Mouse (Mus musculus) c-Kit-positive CD71-positive TER-119-positive erythroid progenitor cells, embryonic 14.5 days (primary cell): Measurements from ENCODE around the gene Methig1.
"Not testable (repeated sequence)": the region's sequence is repeated elsewhere in the genome, so short reads cannot be mapped to it uniquely, and the experiment has no call there.

Source experiments
- DNase-seq: peaks from one replicate; pipeline ENCODE4 v3.0.0-alpha.2; 2013; ENCODE audit warnings: low spot score

Methig1 gene

GRCm38 (mm10) chr15:100352711-100353250, at the start of gene Methig1, which contains the start of gene Mettl7a2:
TSS of gene Methig1 (plus strand) at chr15:100353149.
TSS of gene Mettl7a2 (plus strand) at chr15:100353200.
- DNase-seq = no peak

DNA sequence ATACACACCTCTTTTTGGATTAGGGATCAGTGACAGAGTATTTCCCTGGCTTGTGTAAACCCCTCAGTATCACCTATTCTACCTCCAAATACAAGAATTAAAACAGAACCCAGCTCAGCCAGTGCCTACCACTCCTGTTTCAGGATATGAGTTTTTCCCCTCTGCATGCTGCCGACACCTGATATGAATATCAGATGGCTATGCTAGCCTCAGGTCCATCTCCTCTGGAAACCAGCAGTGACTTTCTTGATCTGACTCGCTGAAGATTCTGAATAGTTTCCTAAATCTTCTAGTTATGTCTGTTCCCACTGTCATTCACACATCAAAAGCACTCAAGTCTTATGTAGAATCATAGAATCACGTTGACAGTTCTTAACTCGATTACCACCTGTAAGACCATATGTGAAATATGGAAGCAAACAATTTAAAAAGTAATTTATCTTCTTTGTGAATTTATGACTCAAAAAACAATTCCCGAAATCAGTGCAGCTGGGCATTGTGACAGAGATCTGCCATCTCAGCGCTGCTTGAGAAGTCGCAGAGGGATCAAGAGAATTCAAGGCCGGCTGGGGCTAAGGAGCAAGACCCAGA, 49.4 kb upstream of the Methig1 start:
- no peak for DNase-seq

DNA sequence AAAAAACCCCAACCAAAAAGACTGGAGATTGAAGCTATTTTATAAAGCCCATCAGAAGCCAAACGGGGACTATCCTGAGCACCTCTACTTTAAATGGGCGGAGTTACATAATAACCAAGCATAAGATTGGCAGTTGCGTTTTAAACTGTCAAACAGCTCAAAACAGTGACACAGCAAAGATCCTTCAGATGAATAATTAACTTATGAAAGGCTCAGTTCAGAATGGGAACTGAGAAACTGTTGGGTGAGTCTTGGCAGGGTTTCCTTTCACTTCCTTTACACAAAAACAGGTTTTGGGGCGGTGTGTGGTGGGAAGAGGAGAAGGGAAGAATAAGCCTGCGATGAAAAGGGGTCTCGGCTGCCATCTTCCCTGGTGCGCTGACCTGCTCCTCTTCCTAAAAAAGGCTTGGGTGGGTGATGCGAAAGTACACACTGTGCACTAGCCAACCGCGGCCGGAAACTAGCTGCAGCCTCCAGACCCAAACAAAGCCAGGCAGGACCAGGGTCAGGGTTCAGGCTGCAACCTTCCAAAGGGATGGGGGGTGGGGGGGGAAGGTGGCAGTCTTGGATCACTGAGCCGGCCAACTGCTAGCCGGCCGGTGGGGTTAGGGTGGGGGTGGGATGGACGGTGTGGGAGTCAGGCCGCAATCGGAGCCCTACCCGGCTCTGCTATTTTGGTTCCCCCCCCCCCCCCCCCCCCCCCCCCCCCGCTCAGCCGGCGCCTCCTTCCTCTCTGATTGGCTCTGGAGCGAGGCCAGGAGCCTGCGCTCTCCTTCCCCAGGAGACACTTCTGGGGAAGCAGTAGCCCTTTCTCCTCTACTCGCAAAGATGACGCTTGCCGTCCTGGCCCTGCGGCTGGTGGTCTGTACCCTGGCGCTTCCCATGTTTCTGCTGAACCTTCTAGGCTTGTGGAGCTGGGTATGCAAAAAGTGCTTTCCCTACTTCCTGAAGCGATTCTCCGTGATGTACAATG, 48.6 kb upstream of the Methig1 start, which contains the start of gene Mettl7a1:
TSS of gene Mettl7a1 (plus strand) at position 122 of the 973 bp plus-strand sequence.
- peak; percentile 69 for DNase-seq

- DNase-seq = no peak
Observed at GRCm38 (mm10) chr15:100306201-100306600, 46.7 kb upstream of the Methig1 start.

DNA sequence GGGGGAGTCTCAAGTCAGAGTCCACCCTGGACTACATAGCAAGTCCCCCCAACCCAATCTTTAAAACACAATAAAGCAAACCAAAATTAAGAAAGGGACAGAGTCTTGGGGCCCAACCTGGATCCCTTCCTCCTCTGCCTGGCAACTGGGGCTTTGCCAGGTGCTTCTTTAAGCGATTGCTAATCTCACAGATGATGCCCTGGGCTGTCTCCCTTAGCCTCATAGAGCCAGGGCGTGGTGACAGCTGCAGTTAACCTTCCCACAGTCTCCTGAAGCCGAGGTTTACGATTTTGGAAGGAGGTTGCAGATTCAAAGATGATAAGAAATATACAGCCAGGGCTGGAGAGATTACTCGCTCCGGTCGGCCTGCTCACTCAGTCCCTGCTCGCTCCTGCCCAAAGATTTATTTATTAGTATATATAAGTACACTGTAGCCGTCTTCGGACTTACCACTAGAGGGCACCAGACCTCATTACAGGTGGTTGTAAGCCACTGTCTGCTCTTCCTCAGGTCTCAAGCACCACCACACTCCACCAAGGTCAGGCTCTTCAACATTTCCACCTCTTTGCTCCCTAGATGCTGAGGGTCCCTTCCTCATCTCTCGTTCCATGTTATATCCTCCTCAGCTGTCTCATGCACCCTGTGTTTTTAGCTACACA, 45.4 kb upstream of the Methig1 start:
- DNase-seq = peak; percentile 62

GRCm38 (mm10) chr15:100312346-100312745, 40.6 kb upstream of the Methig1 start:
- no peak for DNase-seq

DNA sequence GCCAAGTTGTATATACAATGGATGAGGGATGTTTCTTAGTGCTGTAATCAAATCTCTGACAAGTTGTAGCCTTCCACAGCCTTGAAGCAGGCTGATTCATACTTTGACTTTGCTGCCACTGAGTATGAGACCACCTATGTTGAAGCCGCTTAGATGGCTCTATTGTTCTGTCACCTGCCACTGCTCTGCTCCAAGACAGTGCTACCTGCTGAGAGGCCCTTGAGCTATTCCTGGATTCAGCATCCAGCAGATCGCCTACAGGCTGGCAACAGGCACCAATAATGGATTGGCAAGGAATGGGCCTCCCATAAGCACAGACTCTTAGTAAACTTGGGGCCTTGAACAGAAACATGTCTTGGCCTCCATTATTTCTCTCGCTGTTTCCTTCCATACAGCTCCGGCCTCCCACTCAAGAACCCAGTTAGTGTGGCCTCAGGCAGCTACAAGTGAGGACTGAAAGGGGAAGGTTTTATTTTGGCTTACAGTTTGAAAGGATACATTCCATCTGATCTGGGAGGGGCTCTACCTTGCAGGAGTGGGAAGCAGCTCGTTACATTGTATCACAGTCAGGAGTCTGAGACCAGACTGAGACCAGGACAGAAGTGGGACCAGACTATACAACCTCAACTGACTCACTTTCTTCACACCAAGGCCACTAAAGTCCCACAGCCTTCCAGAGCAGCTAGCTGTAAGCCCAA, 38.4 kb upstream of the Methig1 start:
- DNase-seq = no peak

- not testable (repeated sequence) for DNase-seq
Observed at GRCm38 (mm10) chr15:100318014-100318671, 34.8 kb upstream of the Methig1 start.

GRCm38 (mm10) chr15:100319884-100320283, 33.1 kb upstream of the Methig1 start:
- no peak for DNase-seq

GRCm38 (mm10) chr15:100320295-100320905, 32.5 kb upstream of the Methig1 start:
- DNase-seq = no peak

GRCm38 (mm10) chr15:100321134-100321533, 31.8 kb upstream of the Methig1 start:
- DNase-seq = no peak

- DNase-seq = peak; percentile 54
Observed at GRCm38 (mm10) chr15:100324021-100324591, 28.8 kb upstream of the Methig1 start.

DNA sequence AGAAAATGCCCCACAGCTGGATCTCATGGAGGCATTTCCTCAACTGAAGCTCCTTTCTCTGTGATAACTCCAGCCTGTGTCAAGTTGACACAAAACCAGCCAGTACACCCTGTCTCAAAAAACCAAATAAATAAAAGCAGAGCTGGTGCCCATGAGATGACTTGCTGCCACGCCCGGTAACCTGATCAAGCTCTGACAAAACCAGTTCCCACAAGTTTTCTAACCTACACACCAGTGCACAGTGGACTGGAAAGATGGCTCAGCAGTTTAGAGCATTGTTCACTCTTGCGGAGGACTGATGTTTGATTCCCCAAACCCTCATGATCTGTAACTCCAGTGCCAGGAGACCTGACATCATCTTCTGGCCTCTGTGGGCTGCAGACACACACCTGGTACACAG, 27.7 kb upstream of the Methig1 start:
- DNase-seq = no peak

- DNase-seq = not testable (repeated sequence)
Observed at GRCm38 (mm10) chr15:100328089-100328488, 24.9 kb upstream of the Methig1 start.

GRCm38 (mm10) chr15:100329336-100329735, 23.6 kb upstream of the Methig1 start:
- DNase-seq = not testable (repeated sequence)

GRCm38 (mm10) chr15:100330739-100331138, 22.2 kb upstream of the Methig1 start:
- no peak for DNase-seq

- not testable (repeated sequence) for DNase-seq
Observed at GRCm38 (mm10) chr15:100332077-100332961, 20.6 kb upstream of the Methig1 start.

GRCm38 (mm10) chr15:100334629-100335028, 18.3 kb upstream of the Methig1 start, which contains the start of gene Mettl7a3:
TSS of gene Mettl7a3 (plus strand) at chr15:100334929.
- DNase-seq = no peak

DNA sequence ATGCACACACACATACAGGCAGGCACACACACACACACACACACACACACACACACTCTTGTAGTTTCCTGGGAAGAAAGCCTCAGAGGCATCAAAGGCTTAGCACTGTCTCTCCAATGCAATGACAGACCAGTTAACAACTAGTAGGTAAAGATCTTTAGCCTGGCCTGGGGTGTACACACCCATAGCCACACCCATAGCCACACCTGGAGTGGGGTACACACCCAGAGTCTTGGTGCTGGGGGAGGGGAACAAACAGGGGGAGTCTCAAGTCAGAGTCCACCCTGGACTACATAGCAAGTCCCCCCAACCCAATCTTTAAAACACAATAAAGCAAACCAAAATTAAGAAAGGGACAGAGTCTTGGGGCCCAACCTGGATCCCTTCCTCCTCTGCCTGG, 15.6 kb upstream of the Methig1 start:
- DNase-seq = not testable (repeated sequence)
